Mouse (Mus musculus): ENCODE data around the gene Stpg4. TPM values are rescaled to one million over a fixed set of nuclear protein-coding genes. Genes with fewer than 3 reads are reported as not detected.

Stpg4 gene
- polyA plus RNA-seq, 1 experiment, result not detected

DNA sequence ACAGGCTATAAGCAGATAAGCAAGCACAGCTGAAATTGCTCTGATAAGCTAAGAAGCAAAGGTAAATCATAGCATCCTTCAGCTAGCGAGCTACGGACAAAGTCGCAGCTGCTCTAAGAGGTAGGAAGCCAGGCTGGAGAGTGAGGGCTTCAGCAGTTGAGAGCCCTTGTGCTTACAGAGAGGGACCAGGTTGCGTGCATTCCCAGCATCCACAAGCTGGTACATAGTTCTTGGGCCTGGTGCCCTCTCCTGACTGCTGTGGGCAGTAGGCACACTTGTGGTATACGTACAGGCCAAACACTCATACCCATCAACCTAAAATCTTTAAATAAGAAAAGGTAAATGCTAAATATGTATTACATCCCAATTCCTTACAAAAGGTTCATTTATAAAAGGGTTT is 5.2 kb upstream of the Stpg4 start:
- no peak overlapping the region for H3K4me3 ChIP-seq (ENCODE audit: insufficient read depth, low read length)
- peaks cover 3% of the 10 kb centered on the region; the same call in 1 of the 2 replicates for H3K4me1 ChIP-seq (ENCODE audit: control insufficient read depth, insufficient read depth, low read length)
- TF ChIP-seq CTCF (IDR thresholded peaks at IDR 0.05; ENCODE audit: borderline replicate concordance, insufficient read depth, low read length) (no peak), POLR2A (IDR thresholded peaks at IDR 0.05; ENCODE audit: low read depth, low read length) (no peak)
- H3K27ac ChIP-seq (ENCODE audit: insufficient read depth, low read length), result no peak overlapping the region

GRCm38 (mm10) chr17:87432314-87432713 is 4.8 kb upstream of the Stpg4 start:
- no peaks in the 10 kb centered on the region for H3K4me1 ChIP-seq (ENCODE audit: control insufficient read depth, insufficient read depth, low read length)
- no peak for TF ChIP-seq POLR2A (IDR thresholded peaks at IDR 0.05; ENCODE audit: low read depth, low read length)
- no peak for TF ChIP-seq CTCF (IDR thresholded peaks at IDR 0.05; ENCODE audit: borderline replicate concordance, insufficient read depth, low read length)
- H3K27ac ChIP-seq (ENCODE audit: insufficient read depth, low read length), result no peak overlapping the region
- H3K4me3 ChIP-seq (ENCODE audit: insufficient read depth, low read length), result no peak overlapping the region

DNA sequence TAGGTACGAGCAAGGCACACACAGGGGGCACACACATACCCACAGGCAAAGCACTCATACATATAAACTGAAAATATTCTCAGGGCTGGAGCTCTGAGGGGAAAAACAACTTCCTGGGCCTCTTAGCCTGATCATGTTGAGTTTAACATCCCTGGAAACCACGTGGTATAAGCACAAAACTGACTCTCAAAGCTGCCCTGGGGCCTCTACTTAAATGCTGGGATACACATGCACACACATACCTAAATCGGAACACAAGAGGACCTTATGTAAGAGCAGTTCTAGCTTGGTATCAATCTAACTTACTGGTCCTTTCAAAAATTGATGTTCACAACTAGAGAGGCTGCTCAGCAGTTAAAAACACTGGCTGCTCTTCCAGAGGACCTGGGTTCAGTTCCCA is 1.9 kb upstream of the Stpg4 start:
- no peak overlapping the region for H3K4me3 ChIP-seq (ENCODE audit: insufficient read depth, low read length)
- no peak for TF ChIP-seq CTCF (IDR thresholded peaks at IDR 0.05; ENCODE audit: borderline replicate concordance, insufficient read depth, low read length)
- no peak for TF ChIP-seq POLR2A (IDR thresholded peaks at IDR 0.05; ENCODE audit: low read depth, low read length)
- no peaks in the 10 kb centered on the region for H3K4me1 ChIP-seq (ENCODE audit: control insufficient read depth, insufficient read depth, low read length)
- no peak overlapping the region for H3K27ac ChIP-seq (ENCODE audit: insufficient read depth, low read length)

- H3K4me3 ChIP-seq (ENCODE audit: insufficient read depth, low read length), result no peak overlapping the region
- TF ChIP-seq CTCF (IDR thresholded peaks at IDR 0.05; ENCODE audit: borderline replicate concordance, insufficient read depth, low read length), result no peak
- no peak for TF ChIP-seq POLR2A (IDR thresholded peaks at IDR 0.05; ENCODE audit: low read depth, low read length)
- no peak overlapping the region for H3K27ac ChIP-seq (ENCODE audit: insufficient read depth, low read length)
- no peaks in the 10 kb centered on the region; the same call in 1 of the 2 replicates for H3K4me1 ChIP-seq (ENCODE audit: control insufficient read depth, insufficient read depth, low read length)
Observed at GRCm38 (mm10) chr17:87418082-87418481, 9.5 kb downstream of the Stpg4 start.

- H3K4me1 ChIP-seq (ENCODE audit: control insufficient read depth, insufficient read depth, low read length), result no peaks in the 10 kb centered on the region
- no peak overlapping the region for H3K27ac ChIP-seq (ENCODE audit: insufficient read depth, low read length)
- no peak for TF ChIP-seq POLR2A (IDR thresholded peaks at IDR 0.05; ENCODE audit: low read depth, low read length)
- TF ChIP-seq CTCF (IDR thresholded peaks at IDR 0.05; ENCODE audit: borderline replicate concordance, insufficient read depth, low read length), result no peak
- no peak overlapping the region for H3K4me3 ChIP-seq (ENCODE audit: insufficient read depth, low read length)
Observed at GRCm38 (mm10) chr17:87406646-87407045, 20.9 kb downstream of the Stpg4 start.

- TF ChIP-seq CTCF (IDR thresholded peaks at IDR 0.05; ENCODE audit: borderline replicate concordance, insufficient read depth, low read length), result no peak
- TF ChIP-seq POLR2A (IDR thresholded peaks at IDR 0.05; ENCODE audit: low read depth, low read length), result no peak
- Histone ChIP-seq H3K27ac (ENCODE audit: insufficient read depth, low read length) (peak overlapping the region; percentile 81), H3K4me3 (ENCODE audit: insufficient read depth, low read length) (no peak overlapping the region), H3K4me1 (ENCODE audit: control insufficient read depth, insufficient read depth, low read length) (no peaks in the 10 kb centered on the region)
Observed at GRCm38 (mm10) chr17:87405576-87405975, 22.0 kb downstream of the Stpg4 start.

- TF ChIP-seq POLR2A (IDR thresholded peaks at IDR 0.05; ENCODE audit: low read depth, low read length), result no peak
- no peak for TF ChIP-seq CTCF (IDR thresholded peaks at IDR 0.05; ENCODE audit: borderline replicate concordance, insufficient read depth, low read length)
- Histone ChIP-seq H3K27ac (ENCODE audit: insufficient read depth, low read length) (no peak overlapping the region), H3K4me3 (ENCODE audit: insufficient read depth, low read length) (no peak overlapping the region)
Observed at GRCm38 (mm10) chr17:87403462-87403861, 24.1 kb downstream of the Stpg4 start.

DNA sequence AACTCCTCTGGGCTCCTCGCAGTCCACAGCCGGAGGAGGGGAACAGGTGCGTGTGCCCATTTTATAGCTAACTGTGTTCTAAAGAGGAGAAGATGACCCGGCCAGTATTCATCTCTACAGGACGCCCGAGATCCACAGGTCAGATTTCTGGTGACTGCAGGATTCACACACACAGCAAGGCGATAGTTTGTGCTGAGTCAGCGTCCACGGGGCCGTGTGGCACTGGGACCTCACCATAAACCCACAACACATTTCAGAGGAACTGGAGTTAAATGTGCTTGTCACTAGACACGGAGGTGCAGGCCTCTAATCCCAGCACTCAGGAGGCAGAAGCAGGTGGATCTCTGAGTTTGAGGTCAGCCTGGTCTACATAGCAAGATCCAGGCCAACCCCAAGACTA is 25.1 kb downstream of the Stpg4 start:
- Histone ChIP-seq H3K4me3 (ENCODE audit: insufficient read depth, low read length) (no peak overlapping the region), H3K27ac (ENCODE audit: insufficient read depth, low read length) (no peak overlapping the region), H3K4me1 (ENCODE audit: control insufficient read depth, insufficient read depth, low read length) (no peaks in the 10 kb centered on the region)
- no peak for TF ChIP-seq POLR2A (IDR thresholded peaks at IDR 0.05; ENCODE audit: low read depth, low read length)
- no peak for TF ChIP-seq CTCF (IDR thresholded peaks at IDR 0.05; ENCODE audit: borderline replicate concordance, insufficient read depth, low read length)

More at GRCm38 (mm10) chr17:87403462-87403861, 24.1 kb downstream of the Stpg4 start:
- H3K4me1 ChIP-seq (ENCODE audit: control insufficient read depth, insufficient read depth, low read length), result no peaks in the 10 kb centered on the region

DNA sequence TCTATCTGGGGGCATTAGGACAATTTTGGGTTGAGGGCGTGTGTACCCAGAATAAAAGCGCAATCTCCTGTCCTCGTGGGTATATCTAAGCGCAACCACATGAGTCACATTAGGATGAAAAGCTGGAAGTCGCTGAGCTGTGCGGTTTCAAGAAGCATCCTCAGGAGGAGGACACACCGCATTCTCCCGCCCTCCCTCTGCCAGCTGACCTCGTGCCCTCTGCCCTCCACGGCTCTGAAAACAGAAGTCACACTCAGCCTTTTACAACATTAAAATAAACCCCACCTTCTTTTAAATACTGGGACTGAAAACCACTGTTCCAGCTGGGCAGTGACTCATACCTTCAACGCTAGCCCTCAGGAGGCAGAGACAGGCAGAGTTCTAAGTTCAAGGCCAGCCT is 30.5 kb downstream of the Stpg4 start:
- no peak for TF ChIP-seq POLR2A (IDR thresholded peaks at IDR 0.05; ENCODE audit: low read depth, low read length)
- TF ChIP-seq CTCF (IDR thresholded peaks at IDR 0.05; ENCODE audit: borderline replicate concordance, insufficient read depth, low read length), result no peak
- Histone ChIP-seq H3K4me3 (ENCODE audit: insufficient read depth, low read length) (no peak overlapping the region), H3K4me1 (ENCODE audit: control insufficient read depth, insufficient read depth, low read length) (no peaks in the 10 kb centered on the region), H3K27ac (ENCODE audit: insufficient read depth, low read length) (no peak overlapping the region)

DNA sequence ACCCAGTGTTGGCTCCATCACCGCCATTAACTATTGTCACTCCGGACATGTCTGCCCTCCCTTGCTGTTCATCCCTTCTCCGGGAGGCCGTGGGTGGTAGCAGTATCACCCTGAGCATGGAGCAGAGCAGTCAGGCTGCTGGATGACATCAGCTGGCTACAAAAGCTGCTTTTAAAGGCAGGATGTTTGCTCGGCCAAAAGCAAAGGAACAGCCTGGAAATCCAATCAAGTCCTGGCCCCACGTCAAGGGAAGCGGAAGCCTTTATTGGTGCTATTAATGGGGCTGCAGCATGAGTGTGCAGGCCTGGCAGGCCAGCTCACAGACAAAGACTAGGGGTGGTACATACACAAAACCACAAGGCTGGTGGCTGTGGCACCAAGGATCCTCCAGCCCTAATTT is 36.3 kb downstream of the Stpg4 start:
- no peak overlapping the region for H3K4me3 ChIP-seq (ENCODE audit: insufficient read depth, low read length)
- H3K4me1 ChIP-seq (ENCODE audit: control insufficient read depth, insufficient read depth, low read length), result no peaks in the 10 kb centered on the region
- no peak for TF ChIP-seq POLR2A (IDR thresholded peaks at IDR 0.05; ENCODE audit: low read depth, low read length)
- TF ChIP-seq CTCF (IDR thresholded peaks at IDR 0.05; ENCODE audit: borderline replicate concordance, insufficient read depth, low read length), result no peak
- H3K27ac ChIP-seq (ENCODE audit: insufficient read depth, low read length), result no peak overlapping the region

DNA sequence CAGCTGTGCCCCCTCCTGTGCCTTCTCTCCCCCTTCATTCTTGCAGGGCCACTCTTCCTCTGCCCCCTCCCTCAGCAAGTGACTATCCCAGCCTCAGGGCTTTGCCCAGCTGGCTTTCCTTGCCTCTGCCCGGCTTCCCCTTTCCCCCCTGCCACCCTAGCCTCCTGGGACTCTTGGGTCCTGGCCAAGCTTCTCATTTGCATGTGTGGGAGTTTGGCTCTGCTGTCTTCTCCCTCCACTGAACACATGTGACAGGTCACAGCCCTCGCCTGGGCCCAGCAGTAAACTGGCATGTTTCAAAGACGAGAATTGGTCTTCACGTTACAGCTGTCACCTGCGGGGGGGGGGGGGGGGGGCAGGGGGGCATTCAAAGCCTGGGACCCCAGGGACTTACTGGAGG is 40.5 kb downstream of the Stpg4 start:
- H3K4me1 ChIP-seq (ENCODE audit: control insufficient read depth, insufficient read depth, low read length), result no peaks in the 10 kb centered on the region
- no peak overlapping the region for H3K27ac ChIP-seq (ENCODE audit: insufficient read depth, low read length)
- TF ChIP-seq CTCF (IDR thresholded peaks at IDR 0.05; ENCODE audit: borderline replicate concordance, insufficient read depth, low read length) (no peak), POLR2A (IDR thresholded peaks at IDR 0.05; ENCODE audit: low read depth, low read length) (no peak)
- H3K4me3 ChIP-seq (ENCODE audit: insufficient read depth, low read length), result no peak overlapping the region
